Comparison of ENCODE assay signal across 8 mouse cellular contexts in the genomic region with DNA sequence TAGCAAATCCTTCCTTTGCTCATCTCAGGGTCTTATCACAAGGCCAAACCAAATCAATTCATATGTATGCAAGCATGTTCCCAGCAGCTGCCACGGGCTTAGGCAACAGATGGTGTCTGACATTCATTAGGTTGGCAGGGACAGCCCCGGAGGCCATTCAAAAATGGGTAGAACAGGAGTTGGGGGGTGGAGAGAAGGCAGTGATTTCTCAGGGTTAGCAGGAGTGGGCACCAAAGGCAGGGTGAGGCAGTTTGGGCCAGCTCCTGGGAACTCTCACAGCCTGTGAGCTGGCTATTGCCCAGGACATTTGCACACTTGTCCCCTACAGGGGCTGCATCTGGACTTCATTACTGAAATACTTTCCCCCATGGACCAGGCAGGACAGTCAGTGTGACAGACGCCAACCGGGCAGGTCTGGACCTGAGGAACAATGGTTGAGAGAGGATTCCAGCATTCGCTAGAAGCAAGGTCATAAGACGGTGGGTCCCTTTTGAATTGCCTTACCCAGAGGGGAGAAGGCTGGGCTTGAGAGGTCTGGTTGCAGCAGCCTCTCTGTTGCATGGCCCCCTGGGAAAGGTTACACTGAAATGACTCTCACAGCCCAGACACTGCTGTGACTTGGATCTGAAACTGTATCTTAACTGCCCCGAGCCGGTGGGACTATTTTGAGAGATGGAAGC. TPM values are rescaled to one million over a fixed set of nuclear protein-coding genes. Genes with fewer than 3 reads are reported as not detected.
DNase-seq lines count a peak whose midpoint lies in the region; ATAC-seq and TF ChIP-seq lines count a peak whose summit lies in the region.

No protein-coding gene starts in this region.

- no peaks in the 10 kb centered on the region for H3K36me3 ChIP-seq in heart, postnatal 0 days (replicated peaks; ENCODE audit: control insufficient read depth, insufficient read depth, low read length)
- H3K36me3 ChIP-seq in hindbrain, embryonic 12.5 days: no peaks in the 10 kb centered on the region
- no peaks in the 10 kb centered on the region for H3K36me3 ChIP-seq in neural tube, embryonic 12.5 days

- H3K4me2 ChIP-seq in heart, postnatal 0 days (ENCODE audit: low read depth, low read length): no peak overlapping the region
- 0 out of 2 replicates have a peak overlapping the region, but pooled peaks have one; percentile 7 for H3K4me2 ChIP-seq in hindbrain, embryonic 12.5 days (replicated peaks)
- H3K4me2 ChIP-seq in neural tube, embryonic 12.5 days (replicated peaks): no peak overlapping the region

- WGBS in heart, postnatal 0 days: 37% methylated on average over 8 of the region's 8 CpGs
- WGBS in hindbrain, embryonic 12.5 days: 26% methylated on average over 8 of the region's 8 CpGs
- 36% methylated on average over 8 of the region's 8 CpGs for WGBS in neural tube, embryonic 12.5 days

- H3K27me3 ChIP-seq in heart, postnatal 0 days (ENCODE audit: control insufficient read depth, insufficient read depth, low read length): no peaks in the 10 kb centered on the region
- H3K27me3 ChIP-seq in hindbrain, embryonic 12.5 days: no peaks in the 10 kb centered on the region
- H3K27me3 ChIP-seq in neural tube, embryonic 12.5 days (replicated peaks): no peaks in the 10 kb centered on the region

- no peak for TF ChIP-seq CTCF in heart, postnatal 0 days (IDR thresholded peaks at IDR 0.05; ENCODE audit: low read depth)

- no peak overlapping the region for H3K9ac ChIP-seq in heart, postnatal 0 days (replicated peaks; ENCODE audit: low read depth, low read length)
- H3K9ac ChIP-seq in hindbrain, embryonic 12.5 days: no peak overlapping the region
- no peak overlapping the region for H3K9ac ChIP-seq in neural tube, embryonic 12.5 days

- no peak overlapping the region for H3K27ac ChIP-seq in heart, postnatal 0 days (ENCODE audit: low read depth)
- H3K27ac ChIP-seq in hindbrain, embryonic 12.5 days: peak overlapping the region; percentile 64
- no peak overlapping the region for H3K27ac ChIP-seq in neural tube, embryonic 12.5 days

- TF ChIP-seq EP300 in heart, postnatal 0 days (IDR thresholded peaks at IDR 0.05; ENCODE audit: low read depth): no peak

- no peaks in the 10 kb centered on the region for H3K9me3 ChIP-seq in heart, postnatal 0 days (replicated peaks; ENCODE audit: control insufficient read depth, low read length)
- no peaks in the 10 kb centered on the region for H3K9me3 ChIP-seq in hindbrain, embryonic 12.5 days (replicated peaks)
- no peaks in the 10 kb centered on the region for H3K9me3 ChIP-seq in neural tube, embryonic 12.5 days

- ATAC-seq in heart, postnatal 0 days (ENCODE audit: insufficient read depth, low read depth): peak; percentile 24; the same call in 1 of the 2 replicates
- peak; percentile 82 for ATAC-seq in hindbrain, embryonic 12.5 days (ENCODE audit: low FRiP score)
- ATAC-seq in neural tube, embryonic 12.5 days (ENCODE audit: low FRiP score, low read depth): peak; percentile 74

- no peaks in the 10 kb centered on the region for H3K4me1 ChIP-seq in heart, postnatal 0 days (ENCODE audit: control insufficient read depth, insufficient read depth)
- H3K4me1 ChIP-seq in hindbrain, embryonic 12.5 days: peaks cover 29% of the 10 kb centered on the region
- peaks cover 28% of the 10 kb centered on the region for H3K4me1 ChIP-seq in neural tube, embryonic 12.5 days

- H3K4me3 ChIP-seq in heart, postnatal 0 days (ENCODE audit: low read depth, low read length): no peak overlapping the region
- H3K4me3 ChIP-seq in hindbrain, embryonic 12.5 days: no peak overlapping the region
- no peak overlapping the region for H3K4me3 ChIP-seq in neural tube, embryonic 12.5 days

- no peak for DNase-seq in heart, postnatal 0 days (ENCODE audit: low spot score)
- no peak for DNase-seq in heart, adult 8-10 months (ENCODE audit: low spot score)
- DNase-seq in cerebellum, postnatal 25 days: peak; percentile 66 to 70
- no peak for DNase-seq in ovary, adult 18-20 months (ENCODE audit: low spot score)
- no peak for DNase-seq in thymus, postnatal 36 days
- no peak for DNase-seq in testis, postnatal 14 days (ENCODE audit: low spot score)

RNA-seq across cellular contexts. Expression of a gene that starts 10.3 kb away (rescaled TPM):
- total RNA-seq in heart, postnatal 0 days (2014; rRNA removed; ENCODE audit: low replicate concordance): 9.4 and 11.3 TPM in 2 replicates
- 5.3 and 6.6 TPM in 2 replicates for polyA plus RNA-seq in heart, postnatal 0 days (2015; fragmentation: Nextera tagmentation; extraction: Ambion mirVana)
- total RNA-seq in heart, adult 8-10 months (2022): 10 to 100 TPM in 2 of 4 experiments, 1 to 10 TPM in 2; 9.6 to 12.2 (median 10.4) TPM
- 8.4 and 9.3 TPM in 2 replicates for polyA plus RNA-seq in hindbrain, embryonic 12.5 days (2016; fragmentation: Nextera tagmentation; extraction: Ambion mirVana)
- 8.4 and 8.5 TPM in 2 replicates for polyA plus RNA-seq in neural tube, embryonic 12.5 days (2016; fragmentation: Nextera tagmentation; extraction: Ambion mirVana)

Comparison
In these comparisons a context has a peak if more than half of its experiments do, and no peak if none do; other contexts are left out.
1. ATAC-seq: peak in every context shown above with its lines; median percentile 82 in hindbrain, embryonic 12.5 days; 74 in neural tube, embryonic 12.5 days; 24 in heart, postnatal 0 days.
2. DNase-seq: peak in cerebellum, postnatal 25 days (2 of 2); none in heart, postnatal 0 days (single experiment), heart, adult 8-10 months (single experiment), ovary, adult 18-20 months (single experiment), thymus, postnatal 36 days (0 of 2) and testis, postnatal 14 days (single experiment).